Mouse (Mus musculus) heart, adult 18-20 months (tissue): ENCODE data around the gene Srcin1. TPM values are rescaled to one million over a fixed set of nuclear protein-coding genes. Genes with fewer than 3 reads are reported as not detected.

Experiments used
- DNase-seq, 2 experiments: peaks; one replicate each; pipeline ENCODE4 v3.0.0; 2021 to 2022; ENCODE audit warnings: mixed read lengths in 1 of 2
- total RNA-seq, 2 experiments: library from RNA; stranded (reverse); gene quantifications; 2 replicates each; pipeline ENCODE4 v1.2.3; 2021

Gene Srcin1
- total RNA-seq, 2 experiments from 2014 or later, result 0.18 to 0.25 TPM

DNA sequence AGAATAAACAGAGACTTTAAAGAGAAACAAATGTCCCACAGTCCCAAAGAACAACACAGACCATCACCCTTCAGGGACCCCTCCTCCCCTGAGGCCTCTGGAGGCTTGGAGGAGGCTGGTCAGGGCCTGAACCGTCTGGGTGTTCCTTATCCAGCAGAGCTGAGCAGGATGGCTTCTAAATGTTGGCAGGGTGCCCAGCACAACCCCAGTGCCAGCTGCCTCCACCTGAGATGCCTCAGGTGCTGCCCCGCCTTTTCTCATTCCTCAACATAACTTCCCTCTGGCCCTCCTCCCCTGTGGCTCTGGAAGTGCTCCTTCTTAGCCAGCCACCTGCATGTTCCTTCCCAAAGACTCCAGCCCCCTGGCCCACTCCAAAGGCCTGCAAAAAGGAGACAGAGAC is 2.3 kb upstream of the Srcin1 start:
- no peak for DNase-seq

DNA sequence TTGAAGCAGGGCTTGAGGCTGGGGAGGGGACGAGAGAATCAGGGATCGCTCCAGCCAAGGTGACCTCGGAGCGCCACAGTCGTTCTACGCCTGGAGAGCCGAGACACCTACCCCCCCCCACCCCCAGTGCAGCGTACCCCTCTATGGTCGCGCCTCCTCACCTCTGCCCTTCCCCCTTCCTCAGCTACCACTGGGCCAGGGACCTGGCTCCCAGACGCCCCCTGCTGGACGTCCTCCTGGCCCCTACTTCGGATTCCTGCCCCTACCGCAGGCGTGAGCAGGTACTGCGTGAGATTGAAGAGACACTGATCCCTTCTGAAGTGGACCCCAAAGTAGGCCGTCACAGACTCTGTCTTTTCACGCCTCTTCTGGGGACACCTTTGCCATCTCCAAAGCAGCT is 348 bp downstream of the Srcin1 start:
- DNase-seq, result peak; percentile 49 to 76

DNA sequence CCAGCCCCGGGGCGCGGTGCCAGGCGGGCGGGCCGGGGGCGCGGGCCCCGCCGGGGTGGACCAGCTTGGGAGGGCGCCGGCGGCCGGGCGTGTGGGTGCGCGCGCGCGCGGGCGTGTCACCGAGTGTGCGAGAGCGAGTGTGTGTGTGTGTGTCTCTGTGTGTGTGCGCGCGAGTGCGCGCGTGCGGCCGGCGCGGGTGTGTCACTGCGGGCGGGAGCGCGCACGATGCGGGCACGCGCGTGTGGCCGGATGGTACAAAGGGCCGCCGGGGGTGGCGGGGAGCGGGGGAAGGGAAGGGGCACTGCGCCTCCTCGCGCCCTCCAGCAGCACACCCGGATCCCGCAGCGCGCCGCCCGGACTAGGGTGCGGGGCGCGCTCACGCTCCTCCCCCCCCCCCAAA is 911 bp downstream of the Srcin1 start:
- DNase-seq, result peak; percentile 9 to 30

GRCm38 (mm10) chr11:97574551-97575051 is 1.4 kb downstream of the Srcin1 start:
- no peak for DNase-seq

DNA sequence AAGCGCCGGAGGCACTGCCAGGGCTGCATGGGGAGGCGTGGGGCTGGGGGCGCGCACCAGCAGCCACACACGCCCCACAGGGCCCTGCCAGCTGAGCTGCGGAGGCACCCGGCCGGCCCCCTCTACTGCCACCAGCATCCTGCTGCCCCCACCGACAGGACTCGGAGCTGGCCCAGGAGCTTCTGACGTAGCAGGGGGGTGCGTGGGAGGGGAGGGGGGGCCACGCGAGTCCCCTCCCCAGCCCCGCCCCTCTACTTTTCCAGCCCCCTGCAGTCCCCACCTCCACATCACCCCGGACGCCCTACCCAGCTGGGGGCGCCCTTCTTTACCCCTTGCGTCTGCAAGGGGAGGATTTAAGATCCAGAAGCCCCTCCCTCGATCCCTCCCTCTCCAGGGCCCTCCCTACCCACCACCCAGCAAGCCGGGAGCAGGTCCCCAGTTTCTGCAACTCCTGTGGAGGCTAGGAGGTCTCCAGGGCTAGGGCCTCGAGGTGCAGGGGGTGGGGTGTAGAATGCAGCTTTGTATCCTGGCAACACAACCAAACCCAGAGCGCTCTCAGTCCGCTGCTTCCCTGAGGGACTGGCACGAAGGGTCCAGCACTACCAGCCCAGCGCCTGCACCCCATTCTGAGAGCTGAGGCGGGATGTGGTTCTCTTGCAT is 2.0 kb downstream of the Srcin1 start:
- DNase-seq, result no peak

- DNase-seq, result no peak
Measured at GRCm38 (mm10) chr11:97572895-97573480, 3.0 kb downstream of the Srcin1 start.

DNA sequence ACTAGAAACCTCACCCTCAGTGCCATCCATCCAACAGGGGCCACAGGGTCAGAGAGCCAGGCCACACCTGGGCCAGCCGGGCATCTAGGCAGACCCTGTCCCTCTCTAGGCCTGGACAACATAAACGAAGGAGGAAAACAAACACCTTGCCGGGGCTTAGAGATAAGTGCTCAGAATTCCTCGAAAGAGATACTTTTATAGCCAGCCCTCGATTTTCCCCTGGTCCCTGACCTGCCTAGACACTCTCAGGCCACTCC is 4.0 kb downstream of the Srcin1 start:
- no peak for DNase-seq

- DNase-seq, result no peak
Measured at GRCm38 (mm10) chr11:97571266-97572088, 4.5 kb downstream of the Srcin1 start.

- DNase-seq, result no peak
Measured at GRCm38 (mm10) chr11:97570493-97571137, 5.4 kb downstream of the Srcin1 start.

- DNase-seq, result no peak
Measured at GRCm38 (mm10) chr11:97569806-97570205, 6.2 kb downstream of the Srcin1 start.

DNA sequence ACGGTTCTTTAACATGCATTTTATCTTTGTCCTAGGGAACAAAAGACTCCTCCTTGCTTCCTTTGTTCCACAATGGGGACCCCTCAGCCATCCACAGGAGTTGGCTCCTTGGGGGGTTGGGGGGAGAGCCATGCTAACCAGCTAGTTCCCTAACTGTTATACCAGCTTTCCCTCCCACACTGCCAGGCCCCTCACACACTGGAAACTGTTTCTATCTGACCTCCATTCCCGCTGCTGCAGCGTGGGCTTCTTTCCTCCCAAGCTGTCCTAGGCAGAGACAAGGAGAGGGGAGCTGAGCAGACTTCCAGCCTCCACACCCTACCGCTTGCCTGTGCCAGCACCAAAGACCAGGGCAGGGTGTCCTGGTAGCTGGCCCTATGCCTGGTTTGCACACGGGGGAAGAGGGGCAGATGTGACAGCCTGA is 6.7 kb downstream of the Srcin1 start:
- DNase-seq, result no peak

- peak; percentile 79 to 89 for DNase-seq
Measured at GRCm38 (mm10) chr11:97568729-97569128, 7.3 kb downstream of the Srcin1 start.

- DNase-seq, result no peak
Measured at GRCm38 (mm10) chr11:97567480-97567879, 8.5 kb downstream of the Srcin1 start.

GRCm38 (mm10) chr11:97566551-97566950 is 9.4 kb downstream of the Srcin1 start:
- no peak for DNase-seq

- DNase-seq, result no peak
Measured at GRCm38 (mm10) chr11:97563730-97564129, 12.3 kb downstream of the Srcin1 start.

DNA sequence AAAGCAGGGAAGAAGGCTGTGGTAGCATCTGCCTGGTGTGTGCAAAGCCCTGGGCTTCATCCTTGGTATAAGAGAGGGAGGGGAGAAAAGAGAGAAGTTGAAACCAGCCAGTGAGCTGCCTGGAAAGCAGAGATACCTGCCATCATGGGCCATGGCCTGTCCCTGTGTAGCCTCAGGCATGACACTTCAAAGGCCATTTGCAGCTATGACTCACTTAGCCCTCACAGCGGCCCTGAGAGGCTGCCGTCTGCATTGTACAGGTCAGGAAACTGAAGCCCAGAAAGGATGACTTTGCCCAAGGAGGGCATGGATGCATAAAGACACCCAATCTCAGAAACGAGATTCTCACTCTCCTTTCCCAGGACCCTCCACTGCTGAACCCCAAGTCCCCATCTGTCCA is 13.4 kb downstream of the Srcin1 start:
- no peak for DNase-seq

DNA sequence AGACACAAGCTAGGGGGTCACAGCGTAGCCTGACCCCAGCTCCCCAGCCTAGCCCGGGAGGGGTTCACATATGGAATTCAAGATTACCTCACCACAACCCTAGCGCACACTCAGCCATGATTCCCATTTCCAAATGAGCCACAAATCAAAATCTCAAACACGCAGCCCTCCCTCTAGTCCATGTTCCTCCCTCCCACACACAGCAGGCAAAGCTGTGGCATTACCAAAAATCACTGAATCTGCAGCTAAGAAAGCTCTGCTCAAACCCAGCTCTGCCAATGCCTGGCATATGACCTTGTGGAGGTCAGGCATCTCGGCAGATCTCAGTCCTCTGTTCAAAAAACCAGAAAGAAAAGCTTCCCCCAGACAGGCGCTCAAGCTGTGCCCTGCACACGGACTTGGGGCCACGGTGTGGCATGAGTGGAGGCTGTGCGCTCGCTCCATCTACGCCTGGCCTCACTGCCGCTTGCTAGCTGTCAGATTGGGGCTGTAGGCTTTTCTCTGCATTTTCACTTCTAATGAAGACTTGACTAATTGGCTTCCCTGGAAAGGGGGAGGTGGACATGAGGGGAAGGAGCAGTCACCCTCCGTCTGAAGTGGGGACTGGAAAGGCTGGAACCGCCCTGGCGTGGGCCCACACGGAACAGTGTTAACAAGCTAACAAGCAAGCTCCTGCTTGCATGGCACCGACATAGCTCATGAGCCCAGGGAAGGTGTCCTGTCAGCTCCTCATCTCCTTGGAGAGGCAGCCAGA is 15.6 kb downstream of the Srcin1 start:
- no peak for DNase-seq

DNA sequence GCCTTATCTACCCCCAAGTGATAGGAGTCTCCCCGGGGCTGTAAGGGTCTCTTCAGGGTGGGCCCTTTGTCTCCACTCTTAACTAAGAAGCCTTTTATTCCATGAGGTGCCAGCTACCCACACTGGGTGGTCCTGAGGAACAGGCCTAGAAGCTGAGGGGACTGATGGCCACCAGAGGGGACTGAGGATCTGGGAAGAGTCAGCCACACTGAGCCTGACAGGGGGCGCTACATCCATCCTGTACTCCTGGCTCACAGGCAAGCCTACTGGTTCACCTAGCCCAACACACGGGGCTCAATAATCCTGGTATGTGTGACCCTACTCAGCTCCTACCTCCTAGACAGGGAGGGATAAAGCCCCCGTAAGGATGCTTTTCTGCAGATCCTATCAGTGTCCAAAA is 16.4 kb downstream of the Srcin1 start:
- DNase-seq, result no peak

GRCm38 (mm10) chr11:97557885-97558284 is 18.1 kb downstream of the Srcin1 start:
- no peak for DNase-seq

DNA sequence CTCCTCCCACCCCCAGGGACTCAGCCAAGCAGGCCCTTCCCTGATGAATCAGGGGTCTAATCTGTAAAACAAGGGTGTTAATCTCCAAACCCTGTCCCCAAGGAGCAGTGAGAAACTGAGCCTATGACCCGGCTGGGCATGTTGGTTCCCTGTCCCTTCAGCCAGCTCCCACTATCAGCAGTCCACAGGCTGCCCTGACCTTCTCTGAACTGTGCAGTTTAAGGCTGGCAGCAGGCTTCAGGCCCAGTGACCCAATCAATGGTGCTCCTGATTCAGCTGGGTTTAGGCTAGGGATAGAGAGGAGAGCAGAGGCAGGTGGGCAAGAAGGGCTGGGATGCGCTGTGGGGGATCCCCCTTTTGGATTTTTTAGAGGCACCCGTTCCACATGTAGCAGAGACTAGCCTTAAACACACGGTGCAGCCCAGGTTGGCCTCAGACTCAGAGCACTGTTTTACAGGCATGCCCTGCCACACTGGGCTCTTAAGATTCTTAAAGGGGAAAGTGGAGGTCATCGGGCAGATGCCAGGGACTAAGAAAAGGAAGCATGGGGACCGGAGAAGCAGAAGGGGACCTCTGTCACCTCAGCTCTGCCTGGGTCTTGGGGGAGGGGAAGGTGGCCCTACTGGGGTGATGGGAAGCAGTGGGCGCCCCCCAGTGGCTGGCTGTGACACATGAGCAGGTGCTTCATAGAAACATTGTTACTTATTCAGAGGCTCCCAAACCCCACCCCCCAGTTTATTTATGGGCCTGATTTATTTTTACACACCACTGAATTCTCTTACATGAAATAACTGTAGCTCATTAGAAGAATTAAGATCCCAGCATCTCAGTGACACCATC is 19.2 kb downstream of the Srcin1 start:
- peak; percentile 59 to 71 for DNase-seq

- no peak for DNase-seq
Measured at GRCm38 (mm10) chr11:97555144-97555543, 20.8 kb downstream of the Srcin1 start.
